Mouse (Mus musculus) intestine, embryonic 16.5 days (tissue): Measurements from ENCODE around the gene Vti1b. TPM values are rescaled to one million over a fixed set of nuclear protein-coding genes. Genes with fewer than 3 reads are reported as not detected.

Experiments
- ATAC-seq: fragments of 200-750 bp; cut with Nextera tagmentation; 2 replicates; pipeline ENCODE4 v1.8.0; 2017; ENCODE audit warnings: moderate TSS enrichment, moderate library complexity
- H3K27ac ChIP-seq: fragments of 300-500 bp; sonication (generic); 2 replicates; pipeline ENCODE4 v1.5.1; 2014; ENCODE audit warnings: mild to moderate bottlenecking, low read length
- H3K27me3 ChIP-seq: fragments of 300-500 bp; sonication (generic); replicated peaks from 2 replicates; pipeline ENCODE4 v1.6.1; 2014; ENCODE audit warnings: low read length, control low read depth, mixed read lengths; ENCODE audit not compliant: control insufficient read depth, insufficient read depth
- H3K36me3 ChIP-seq: fragments of 300-500 bp; sonication (generic); 2 replicates; pipeline ENCODE4 v1.6.1; 2014; ENCODE audit warnings: low read length, control low read depth; ENCODE audit not compliant: control insufficient read depth, insufficient read depth
- H3K4me1 ChIP-seq: fragments of 300-500 bp; sonication (generic); 2 replicates; pipeline ENCODE4 v1.6.1; 2014; ENCODE audit warnings: low read length, control low read depth, mixed read lengths; ENCODE audit not compliant: control insufficient read depth, insufficient read depth
- H3K4me2 ChIP-seq: fragments of 300-500 bp; sonication (generic); 2 replicates; pipeline ENCODE4 v1.6.1; 2014; ENCODE audit warnings: low read depth, low read length, control low read depth
- H3K4me3 ChIP-seq: fragments of 300-500 bp; sonication (generic); 2 replicates; pipeline ENCODE4 v1.5.1; 2014; ENCODE audit warnings: mild to moderate bottlenecking, low read length
- H3K9ac ChIP-seq: fragments of 300-500 bp; sonication (generic); 2 replicates; pipeline ENCODE4 v1.6.1; 2014; ENCODE audit warnings: low read depth, low read length
- H3K9me3 ChIP-seq: fragments of 300-500 bp; sonication (generic); 2 replicates; pipeline ENCODE4 v1.6.1; 2016; ENCODE audit warnings: low read length, control low read depth; ENCODE audit not compliant: control insufficient read depth
- WGBS: fragments of 180-500 bp; shearing (Covaris S2); extraction: QIAGEN DNeasy Blood & Tissue Kit; methylation state at CpG from one replicate; pipeline ENCODE4 v1.1.7; 2014; 5-methylcytosine and 5-hydroxymethylcytosine counted together
- polyA plus RNA-seq: library from polyadenylated mRNA; unstranded; fragments of >200 nt; fragmentation: Nextera tagmentation; extraction: Ambion mirVana; gene quantifications from 2 replicates; pipeline ENCODE4 v1.2.1, GENCODE M21; 2015

Vti1b gene
- polyA plus RNA-seq, 1 experiment from 2014 or later, result 117 TPM

- no peaks in the 10 kb centered on the region for H3K36me3 ChIP-seq
- peaks cover 21% of the 10 kb centered on the region for H3K27me3 ChIP-seq
- no peak within 1 kb of the TSS for H3K27ac ChIP-seq
- peaks cover 8% of the 10 kb centered on the region; the same call in 1 of the 2 replicates for H3K4me1 ChIP-seq
- peak; percentile 94 for ATAC-seq
- WGBS, result under 1% methylated on average over 47 of the region's 47 CpGs
- H3K9ac ChIP-seq, result peak within 1 kb of the TSS; percentile 44; the same call in 1 of the 2 replicates
- peak within 1 kb of the TSS; percentile 44 for H3K4me3 ChIP-seq
- peak within 1 kb of the TSS; percentile 91 for H3K4me2 ChIP-seq
- H3K9me3 ChIP-seq, result no peaks in the 10 kb centered on the region
Observed at GRCm38 (mm10) chr12:79130299-79131177, 41.9 kb downstream of the Vti1b start, which contains the start of gene Arg2. Gene Arg2 (plus strand): TSS chr12:79130777.

GRCm38 (mm10) chr12:79122820-79123219 is 49.6 kb downstream of the Vti1b start:
- Histone ChIP-seq H3K9ac (no peak overlapping the region), H3K4me3 (no peak overlapping the region), H3K4me2 (no peak overlapping the region), H3K9me3 (no peaks in the 10 kb centered on the region), H3K4me1 (no peaks in the 10 kb centered on the region), H3K27me3 (no peaks in the 10 kb centered on the region), H3K36me3 (no peaks in the 10 kb centered on the region), H3K27ac (no peak overlapping the region)
- WGBS, result 33% methylated on average over 3 of the region's 3 CpGs
- no peak for ATAC-seq

GRCm38 (mm10) chr12:79118991-79119390 is 53.5 kb downstream of the Vti1b start:
- Histone ChIP-seq H3K4me3 (no peak overlapping the region), H3K27me3 (no peaks in the 10 kb centered on the region), H3K9me3 (no peaks in the 10 kb centered on the region), H3K4me2 (no peak overlapping the region), H3K9ac (no peak overlapping the region), H3K36me3 (no peaks in the 10 kb centered on the region), H3K27ac (no peak overlapping the region), H3K4me1 (no peaks in the 10 kb centered on the region)
- WGBS, result 80% methylated on average over 4 of the region's 4 CpGs
- no peak for ATAC-seq

Other genes starting within 250 kb of the Vti1b start
- 5.1 and 5.3 TPM in 2 replicates for gene Tmem229b, start 165.0 kb downstream of the Vti1b start, polyA plus RNA-seq
- 7.5 and 9.0 TPM in 2 replicates for gene Plekhh1, start 143.5 kb downstream of the Vti1b start, polyA plus RNA-seq
- gene Pigh, start 83.0 kb downstream of the Vti1b start, polyA plus RNA-seq, result 26.2 and 27.6 TPM in 2 replicates
- 0.75 and 0.82 TPM in 2 replicates for gene Arg2, start 41.9 kb downstream of the Vti1b start, polyA plus RNA-seq
- gene Rdh11, start 19.6 kb upstream of the Vti1b start, polyA plus RNA-seq, result 37.4 and 39.0 TPM in 2 replicates
- 0.94 and 1.2 TPM in 2 replicates for gene Rdh12, start 36.2 kb upstream of the Vti1b start, polyA plus RNA-seq
- 12.3 and 12.5 TPM in 2 replicates for gene Zfyve26, start 123.6 kb upstream of the Vti1b start, polyA plus RNA-seq
- gene Rad51b, start 124.6 kb upstream of the Vti1b start, polyA plus RNA-seq, result 6.2 and 6.8 TPM in 2 replicates